Mouse (Mus musculus): Measurements from ENCODE around the gene Nmrk2. TPM values are rescaled to one million over a fixed set of nuclear protein-coding genes. Genes with fewer than 3 reads are reported as not detected.
"Not testable (repeated sequence)": the region's sequence is repeated elsewhere in the genome, so short reads cannot be mapped to it uniquely, and the experiment has no call there.

The Nmrk2 gene
- polyA plus RNA-seq, 1 experiment from 2014 or later: 2.7 TPM

DNA sequence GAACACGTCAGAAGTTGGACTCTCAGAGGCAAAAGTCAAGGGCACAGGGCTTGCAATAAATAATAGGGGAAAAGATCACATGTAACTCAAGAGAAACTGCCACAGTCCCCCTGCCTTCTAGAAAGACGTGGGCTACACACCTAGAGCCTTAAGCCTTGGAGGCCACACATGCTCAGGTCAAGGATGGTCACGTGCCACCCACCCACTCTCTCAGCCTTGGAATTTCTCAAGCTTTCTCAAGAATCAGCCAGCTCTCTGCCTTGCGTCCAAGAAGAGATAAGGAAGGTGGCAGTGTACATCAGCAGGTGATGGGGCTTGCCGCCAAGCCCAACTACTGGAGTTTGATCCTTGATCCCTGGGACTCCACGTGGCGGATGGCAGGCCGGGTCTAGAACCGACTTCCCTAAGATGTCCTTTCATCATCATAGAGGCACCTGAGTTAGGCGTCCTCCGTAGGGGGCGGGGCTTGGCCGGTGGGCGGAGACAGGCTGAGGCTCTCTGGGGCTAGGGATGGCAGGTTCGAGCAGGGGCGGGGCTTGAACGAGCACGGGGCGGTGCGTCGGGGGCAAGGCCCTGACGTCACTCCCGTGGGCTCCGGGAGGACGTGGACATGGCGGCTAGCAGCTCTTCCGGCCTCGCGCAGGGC lies 30.9 kb upstream of the Nmrk2 start, which contains the start of gene Zfr2:
Gene Zfr2 (plus strand): TSS at position 576 of the 646 bp plus-strand sequence.
- Histone ChIP-seq H3K27ac (peak within 1 kb of the TSS; percentile 94), H3K9me3 (no peaks in the 10 kb centered on the region), H3K4me1 (peaks cover 36% of the 10 kb centered on the region), H3K36me3 (no peaks in the 10 kb centered on the region; the same call in 1 of the 2 replicates), H3K4me3 (peak within 1 kb of the TSS; percentile 84), H3K27me3 (ENCODE audit: insufficient read depth, poor library complexity, severe bottlenecking) (peaks cover 58% of the 10 kb centered on the region)
- DNase-seq (ENCODE audit: low spot score): peak; percentile 95
- WGBS: 7% methylated on average over 29 of the region's 29 CpGs

DNA sequence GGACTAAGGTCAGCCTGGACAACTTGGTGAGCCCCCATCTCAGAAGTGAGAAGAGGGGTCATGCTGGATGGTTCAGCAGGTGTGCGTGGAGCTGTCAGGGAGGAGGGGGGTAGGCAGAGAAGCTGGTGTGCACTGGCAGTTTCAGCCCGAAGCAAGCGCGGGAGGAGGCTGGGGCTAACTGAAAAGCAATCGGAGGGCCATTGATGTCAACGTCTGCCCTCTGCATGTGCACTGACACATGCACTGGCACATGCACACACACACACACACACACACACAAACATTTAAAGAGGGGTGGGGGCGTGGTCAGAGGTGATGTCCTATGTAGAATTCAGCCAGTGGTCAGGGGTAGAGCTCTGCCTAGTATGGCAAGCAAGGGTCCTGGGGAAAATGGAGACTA lies 29.6 kb upstream of the Nmrk2 start:
- no peak overlapping the region for H3K4me3 ChIP-seq
- WGBS: 47% methylated on average over 7 of the region's 7 CpGs
- H3K4me1 ChIP-seq: peaks cover 31% of the 10 kb centered on the region
- no peaks in the 10 kb centered on the region for H3K9me3 ChIP-seq
- DNase-seq (ENCODE audit: low spot score): no peak
- H3K27ac ChIP-seq: no peak overlapping the region
- H3K36me3 ChIP-seq: no peaks in the 10 kb centered on the region; the same call in 1 of the 2 replicates
- H3K27me3 ChIP-seq (ENCODE audit: insufficient read depth, poor library complexity, severe bottlenecking): peaks cover 46% of the 10 kb centered on the region

DNA sequence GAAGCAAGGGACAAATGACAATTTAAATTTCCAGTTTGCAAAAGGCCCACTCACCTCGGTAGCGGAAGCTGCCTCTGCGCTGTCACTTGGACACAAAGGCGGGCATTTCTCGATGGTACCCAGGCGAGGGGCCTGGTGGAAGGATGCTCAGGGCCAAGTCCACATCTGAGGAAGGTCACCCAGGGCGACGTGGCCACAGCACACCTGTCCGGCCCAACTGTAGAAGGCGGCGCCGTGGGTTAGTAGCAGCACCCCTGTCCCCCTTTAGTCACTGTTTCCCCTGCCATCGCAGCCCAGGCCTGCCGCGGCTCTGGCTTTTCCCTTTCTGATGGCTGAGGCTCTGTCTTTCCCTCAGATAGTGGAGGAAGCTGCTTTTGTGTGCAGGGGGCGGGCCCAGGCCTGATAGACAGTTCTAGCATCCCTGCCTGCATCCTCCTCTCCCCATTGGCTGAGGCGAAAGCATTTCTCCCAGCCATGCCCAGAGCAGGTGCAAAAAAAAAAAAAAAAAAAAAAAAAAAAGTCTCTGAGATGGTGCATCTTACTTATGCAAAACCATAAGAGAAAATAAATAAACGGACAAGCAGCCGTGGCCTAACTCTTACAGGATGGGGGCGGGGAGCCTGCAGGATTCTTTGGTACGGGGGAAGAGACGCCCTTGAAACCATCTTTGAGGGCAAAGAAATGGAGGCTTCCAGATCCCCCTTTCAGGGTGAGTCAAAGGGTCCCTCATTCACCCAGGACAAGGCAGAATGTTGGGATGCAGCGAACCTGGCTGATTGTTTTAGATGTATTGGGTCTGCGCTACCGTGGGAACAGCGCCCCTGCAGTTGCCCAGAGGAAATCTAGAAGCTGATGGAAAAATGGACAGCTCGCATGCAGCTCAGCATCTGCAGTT lies 28.8 kb upstream of the Nmrk2 start, which contains the start of gene Atcay:
Gene Atcay (minus strand): TSS at position 396 of the 895 bp plus-strand sequence.
- peak within 1 kb of the TSS; percentile 44 for H3K4me3 ChIP-seq
- peak within 1 kb of the TSS; percentile 36; the same call in 1 of the 2 replicates for H3K27ac ChIP-seq
- no peak for DNase-seq (ENCODE audit: low spot score)
- H3K36me3 ChIP-seq: no peaks in the 10 kb centered on the region; the same call in 1 of the 2 replicates
- WGBS: 12% methylated on average over 27 of the region's 27 CpGs
- peaks cover 31% of the 10 kb centered on the region for H3K4me1 ChIP-seq
- H3K9me3 ChIP-seq: no peaks in the 10 kb centered on the region
- peaks cover 50% of the 10 kb centered on the region for H3K27me3 ChIP-seq (ENCODE audit: insufficient read depth, poor library complexity, severe bottlenecking)

DNA sequence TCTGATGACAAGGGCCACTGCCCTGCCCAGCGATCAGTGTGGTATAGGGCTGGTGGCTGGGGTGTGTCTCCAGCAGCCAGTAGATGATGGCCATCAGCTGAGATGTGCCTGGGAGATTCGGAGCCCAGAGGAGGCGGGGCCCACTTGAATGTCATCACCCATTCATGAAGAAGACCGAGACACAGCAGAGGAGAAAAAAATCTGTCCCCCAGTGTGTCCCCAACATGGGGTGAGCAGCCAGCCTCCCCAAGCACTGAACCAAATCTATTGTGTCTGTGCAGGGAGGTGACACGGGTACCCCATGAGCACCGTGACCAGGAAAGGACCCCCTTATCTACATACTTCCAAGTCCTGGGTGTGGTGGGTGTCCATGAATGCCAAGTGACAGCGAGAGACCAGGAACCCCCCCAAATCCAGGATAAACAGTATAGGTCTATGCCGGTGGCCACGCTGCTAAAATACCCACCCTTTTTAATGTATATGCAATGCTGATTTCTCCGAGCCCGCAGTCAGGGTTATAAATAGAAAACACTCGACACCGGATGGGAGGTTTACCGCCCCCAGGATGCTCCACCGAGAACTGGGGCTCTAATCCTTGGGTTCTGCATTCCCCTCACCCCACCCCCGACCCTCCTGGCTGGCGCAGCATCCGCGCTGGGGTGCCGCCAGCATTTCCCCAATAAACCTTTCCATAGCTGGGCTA lies 28.0 kb upstream of the Nmrk2 start:
- Histone ChIP-seq H3K27me3 (ENCODE audit: insufficient read depth, poor library complexity, severe bottlenecking) (peaks cover 51% of the 10 kb centered on the region), H3K9me3 (no peaks in the 10 kb centered on the region), H3K4me1 (peaks cover 31% of the 10 kb centered on the region), H3K4me3 (peak overlapping the region; percentile 44), H3K36me3 (no peaks in the 10 kb centered on the region; the same call in 1 of the 2 replicates), H3K27ac (no peak overlapping the region)
- 13% methylated on average over 20 of the region's 20 CpGs for WGBS
- DNase-seq (ENCODE audit: low spot score): no peak

DNA sequence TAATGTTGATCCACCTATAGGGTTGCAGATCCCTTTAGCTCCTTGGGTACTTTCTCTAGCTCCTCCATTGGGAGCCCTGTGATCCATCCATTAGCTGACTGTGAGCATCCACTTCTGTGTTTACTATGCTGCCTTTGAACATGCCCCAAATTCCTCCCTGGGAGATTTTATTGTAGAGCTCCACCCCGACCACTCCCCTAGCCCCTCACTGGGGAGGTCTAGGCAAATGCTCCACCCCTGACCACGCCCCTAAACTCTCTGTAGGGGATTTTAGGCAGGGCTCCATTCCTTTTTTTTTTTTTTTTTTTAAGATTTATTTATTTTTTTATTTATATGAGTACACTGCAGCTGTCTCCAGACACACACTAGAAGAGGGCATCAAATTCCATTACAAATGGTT lies 21.9 kb upstream of the Nmrk2 start:
- H3K27ac ChIP-seq; H3K4me1 ChIP-seq; H3K4me3 ChIP-seq; H3K9me3 ChIP-seq; H3K36me3 ChIP-seq; DNase-seq (ENCODE audit: low spot score): not testable (repeated sequence)
- 56% methylated on average over 2 of the region's 2 CpGs for WGBS
- H3K27me3 ChIP-seq (ENCODE audit: insufficient read depth, poor library complexity, severe bottlenecking): peaks cover 24% of the 10 kb centered on the region

DNA sequence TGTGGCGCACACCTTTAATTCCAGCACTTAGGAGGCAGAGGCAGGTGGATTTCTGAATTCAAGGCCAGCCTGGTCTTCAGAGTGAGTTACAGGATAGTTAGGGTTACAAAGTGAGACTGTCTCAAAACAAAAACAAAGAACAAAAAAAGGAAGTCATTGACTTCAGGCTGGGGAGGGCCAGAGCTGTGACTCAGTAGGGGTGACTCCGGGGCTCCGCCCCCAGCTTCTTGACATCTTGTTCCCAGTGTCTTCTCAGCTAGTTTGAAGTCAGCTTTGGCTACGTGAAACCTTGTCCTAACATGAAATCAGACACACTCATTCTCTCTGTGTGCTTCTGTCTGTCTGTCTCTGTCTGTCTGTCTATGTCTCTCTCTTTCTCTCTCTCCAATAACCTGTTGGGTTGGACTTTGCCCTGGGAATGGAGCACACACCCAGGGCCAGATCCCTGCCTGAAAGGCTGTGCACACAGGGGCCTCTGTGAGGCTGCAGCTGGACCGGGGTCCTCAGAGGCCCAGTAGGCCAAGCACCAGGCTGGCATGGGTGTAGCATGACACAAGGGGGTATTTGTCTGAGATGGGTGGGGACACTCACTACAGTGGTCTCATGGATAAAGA lies 19.7 kb upstream of the Nmrk2 start:
- no peak for DNase-seq (ENCODE audit: low spot score)
- Histone ChIP-seq H3K4me1 (0 out of 2 replicates have a peak, but pooled peaks cover 4% of the 10 kb centered on the region), H3K9me3 (no peaks in the 10 kb centered on the region), H3K27ac (no peak overlapping the region), H3K4me3 (no peak overlapping the region), H3K27me3 (ENCODE audit: insufficient read depth, poor library complexity, severe bottlenecking) (peaks cover 17% of the 10 kb centered on the region; the same call in 1 of the 2 replicates), H3K36me3 (no peaks in the 10 kb centered on the region)
- WGBS: 82% methylated on average over 5 of the region's 5 CpGs

DNA sequence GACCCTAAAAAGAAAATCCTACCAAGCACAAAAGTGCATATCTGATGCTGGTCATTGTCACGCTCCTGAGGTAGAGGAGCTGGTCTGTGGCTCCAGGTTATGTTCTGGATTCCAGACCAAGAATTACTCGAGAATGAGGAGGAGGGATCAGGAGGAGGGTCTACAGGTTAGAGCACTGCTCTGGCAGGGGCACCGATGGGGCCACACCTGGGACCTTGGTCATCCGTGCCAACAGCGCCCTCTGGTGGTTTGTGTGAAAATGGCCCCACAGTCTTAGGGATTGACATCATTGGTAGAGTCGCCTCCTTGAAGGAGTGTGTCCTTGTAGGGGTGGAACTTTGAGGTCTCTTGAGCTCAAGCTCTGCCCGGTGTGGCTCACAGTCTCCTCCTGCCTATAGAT lies 16.1 kb upstream of the Nmrk2 start:
- no peaks in the 10 kb centered on the region for H3K36me3 ChIP-seq
- H3K27ac ChIP-seq: no peak overlapping the region
- H3K9me3 ChIP-seq: no peaks in the 10 kb centered on the region
- DNase-seq (ENCODE audit: low spot score): no peak
- H3K27me3 ChIP-seq (ENCODE audit: insufficient read depth, poor library complexity, severe bottlenecking): peaks cover 12% of the 10 kb centered on the region; the same call in 1 of the 2 replicates
- H3K4me3 ChIP-seq: no peak overlapping the region
- H3K4me1 ChIP-seq: 0 out of 2 replicates have a peak, but pooled peaks cover 4% of the 10 kb centered on the region
- whole genome bisulfite sequencing: 37% methylated on average over 7 of the region's 7 CpGs

DNA sequence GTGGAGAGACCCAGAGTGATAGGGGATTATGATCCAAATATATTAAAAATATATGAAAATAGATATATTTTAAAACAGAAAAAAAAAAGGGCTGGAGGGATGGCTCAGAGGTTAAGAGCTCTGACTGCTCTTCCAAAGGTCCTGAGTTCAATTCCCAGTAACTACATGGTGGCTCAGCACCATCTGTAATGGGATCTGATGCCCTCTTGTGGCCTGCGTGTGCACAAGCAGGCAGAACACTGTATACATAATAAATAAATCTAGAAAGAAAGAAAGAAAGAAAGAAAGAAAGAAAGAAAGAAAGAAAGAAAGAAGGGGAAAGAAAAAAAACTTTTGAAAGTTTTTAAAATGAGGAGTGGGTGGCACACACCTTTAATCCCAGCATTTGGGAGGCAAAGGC lies 15.4 kb upstream of the Nmrk2 start:
- H3K27me3 ChIP-seq (ENCODE audit: insufficient read depth, poor library complexity, severe bottlenecking): peaks cover 12% of the 10 kb centered on the region; the same call in 1 of the 2 replicates
- H3K36me3 ChIP-seq; H3K4me3 ChIP-seq; DNase-seq (ENCODE audit: low spot score); H3K4me1 ChIP-seq; H3K9me3 ChIP-seq; H3K27ac ChIP-seq: not testable (repeated sequence)
- whole genome bisulfite sequencing: 36% methylated on average over 1 of the region's 1 CpGs

DNA sequence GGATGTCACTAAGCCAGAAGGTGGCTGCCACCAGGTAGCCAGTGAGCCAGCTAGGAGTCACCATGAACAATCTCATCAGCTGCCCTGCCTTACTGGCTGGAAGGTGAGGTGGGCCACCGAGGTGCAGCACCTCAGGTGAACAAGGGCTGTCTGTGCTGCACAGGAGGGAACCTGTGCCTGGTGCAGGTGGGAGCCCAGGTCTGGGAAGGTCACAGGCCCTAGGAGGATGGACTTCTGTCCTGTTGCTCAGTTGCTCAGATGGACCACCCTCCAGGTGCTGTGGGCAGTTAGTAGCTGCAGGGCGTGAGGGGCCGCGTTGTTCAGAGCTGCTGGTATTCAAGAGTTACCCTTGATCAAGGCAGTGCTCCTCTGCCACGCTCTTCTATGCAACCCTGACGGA lies 15.0 kb upstream of the Nmrk2 start:
- 82% methylated on average over 6 of the region's 6 CpGs for whole genome bisulfite sequencing
- H3K27me3 ChIP-seq (ENCODE audit: insufficient read depth, poor library complexity, severe bottlenecking): peaks cover 12% of the 10 kb centered on the region; the same call in 1 of the 2 replicates
- no peak for DNase-seq (ENCODE audit: low spot score)

DNA sequence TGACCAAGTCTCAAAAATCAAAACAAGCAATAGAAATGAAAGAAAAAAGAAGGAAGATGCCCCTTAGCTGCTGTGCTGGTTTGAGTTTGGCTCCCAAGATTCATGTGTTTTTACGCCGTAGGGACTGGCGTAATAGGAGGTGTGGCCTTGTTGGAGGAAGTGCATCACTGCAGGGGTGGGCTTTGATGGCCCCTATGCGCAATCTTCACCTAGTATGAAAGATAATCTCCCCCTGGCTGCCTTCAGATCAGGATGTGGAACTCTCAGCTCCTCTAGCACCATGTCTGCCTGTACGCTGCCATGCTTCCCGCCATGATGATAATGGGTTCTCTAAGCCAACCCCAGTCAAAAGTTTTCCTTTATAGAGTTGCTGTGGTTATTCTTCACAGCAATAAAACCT lies 14.4 kb upstream of the Nmrk2 start:
- Histone ChIP-seq H3K4me3 (no peak overlapping the region), H3K4me1 (0 out of 2 replicates have a peak, but pooled peaks cover 4% of the 10 kb centered on the region), H3K36me3 (no peaks in the 10 kb centered on the region), H3K27me3 (ENCODE audit: insufficient read depth, poor library complexity, severe bottlenecking) (peaks cover 12% of the 10 kb centered on the region; the same call in 1 of the 2 replicates), H3K27ac (no peak overlapping the region), H3K9me3 (no peaks in the 10 kb centered on the region)
- DNase-seq (ENCODE audit: low spot score): no peak
- WGBS: 85% methylated on average over 6 of the region's 6 CpGs

More for the DNA sequence above, 15.0 kb upstream of the Nmrk2 start:
- no peaks in the 10 kb centered on the region for H3K9me3 ChIP-seq
- 0 out of 2 replicates have a peak, but pooled peaks cover 4% of the 10 kb centered on the region for H3K4me1 ChIP-seq
- H3K36me3 ChIP-seq: no peaks in the 10 kb centered on the region
- H3K4me3 ChIP-seq: no peak overlapping the region
- no peak overlapping the region for H3K27ac ChIP-seq

DNA sequence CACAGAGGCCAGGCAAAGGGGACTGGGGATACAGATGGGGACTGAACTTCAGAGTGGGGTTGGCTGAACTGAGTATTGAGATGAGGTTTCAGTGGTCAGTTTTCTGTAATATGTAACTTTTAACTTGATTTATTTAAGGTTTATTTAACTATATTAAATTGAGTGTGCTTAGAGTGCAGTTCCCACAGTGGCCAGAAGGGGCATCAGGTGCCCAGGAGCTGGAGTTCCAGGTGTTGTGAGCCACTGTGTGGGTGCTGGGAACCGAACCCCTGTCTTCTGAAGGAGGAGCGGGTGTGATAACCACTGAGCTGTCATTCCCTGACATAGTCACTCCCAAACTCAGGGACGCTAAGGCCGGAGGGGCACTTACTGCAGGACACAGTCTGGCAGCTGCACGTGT lies 8.3 kb upstream of the Nmrk2 start:
- no peak overlapping the region for H3K27ac ChIP-seq
- H3K36me3 ChIP-seq: peaks cover 6% of the 10 kb centered on the region; the same call in 1 of the 2 replicates
- 0 out of 2 replicates have a peak, but pooled peaks cover under 1% of the 10 kb centered on the region for H3K4me1 ChIP-seq
- WGBS: 87% methylated on average over 5 of the region's 5 CpGs
- H3K9me3 ChIP-seq: no peaks in the 10 kb centered on the region
- H3K4me3 ChIP-seq: no peak overlapping the region
- H3K27me3 ChIP-seq (ENCODE audit: insufficient read depth, poor library complexity, severe bottlenecking): no peaks in the 10 kb centered on the region
- DNase-seq (ENCODE audit: low spot score): no peak

DNA sequence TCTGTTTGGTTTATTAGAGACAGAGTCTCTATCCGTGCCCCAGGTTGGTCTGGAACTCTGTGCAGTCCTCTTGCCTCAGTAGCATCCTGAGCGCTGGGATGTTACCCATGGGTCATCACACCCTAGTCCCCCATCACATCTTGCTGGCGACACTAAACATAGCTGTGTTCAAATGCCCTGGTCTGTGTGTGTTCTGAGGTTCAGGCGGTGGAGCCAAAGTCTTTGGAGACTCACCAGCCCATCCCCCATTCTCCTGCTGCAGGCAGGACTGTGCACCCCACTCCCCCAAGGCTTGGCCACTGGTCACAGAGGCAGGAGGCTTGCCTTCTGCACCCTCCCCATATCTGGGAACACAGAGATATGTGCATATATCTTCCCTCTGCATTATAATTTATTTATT lies 2.3 kb upstream of the Nmrk2 start:
- Histone ChIP-seq H3K4me3 (no peak overlapping the region), H3K4me1 (peaks cover 55% of the 10 kb centered on the region), H3K27me3 (ENCODE audit: insufficient read depth, poor library complexity, severe bottlenecking) (0 out of 2 replicates have a peak, but pooled peaks cover 7% of the 10 kb centered on the region), H3K27ac (no peak overlapping the region), H3K36me3 (peaks cover 6% of the 10 kb centered on the region; the same call in 1 of the 2 replicates), H3K9me3 (no peaks in the 10 kb centered on the region)
- DNase-seq (ENCODE audit: low spot score): no peak
- 65% methylated on average over 4 of the region's 4 CpGs for WGBS

Measured in heart, embryonic 10.5 days (tissue).